Mouse (Mus musculus) E14TG2a.4 (cell line): ENCODE measurements around the gene Sorcs1.

Experiments used
- CTCF ChIP-seq: conservative IDR thresholded peaks from 2 replicates; pipeline ENCODE4 v1.5.1; 2014; ENCODE audit warnings: low read length
- NANOG ChIP-seq: IDR thresholded peaks from 2 replicates; pipeline ENCODE4 v1.6.1; 2014; ENCODE audit warnings: borderline replicate concordance, low read length, mixed read lengths

GRCm38 (mm10) chr19:50395731-50396130 is 282.7 kb downstream of the Sorcs1 start:
- TF ChIP-seq CTCF (no peak), NANOG (no peak)
